9 mouse cellular contexts compared by ENCODE assay signal in genomic region chr12:55598537-55598886, GRCm38 (mm10). TPM values are rescaled to one million over a fixed set of nuclear protein-coding genes. Genes with fewer than 3 reads are reported as not detected.
DNase-seq lines count a peak whose midpoint lies in the region; ATAC-seq and TF ChIP-seq lines count a peak whose summit lies in the region.
"Had no signal": no experiment of that assay in that cellular context is flagged by ENCODE, and none has a peak within 500 bp of the region (broad histone marks: within the 10 kb centered on the region; RNA-seq: fewer than 3 reads in every experiment).

No protein-coding gene starts in this region.

- H3K4me1 ChIP-seq in heart, postnatal 0 days (ENCODE audit: control insufficient read depth, insufficient read depth): peaks cover 14% of the 10 kb centered on the region
- H3K4me1 ChIP-seq in embryonic facial prominence, embryonic 12.5 days: peaks cover 19% of the 10 kb centered on the region
- peaks cover 5% of the 10 kb centered on the region; the same call in 1 of the 2 replicates for H3K4me1 ChIP-seq in hindbrain, postnatal 0 days (ENCODE audit: insufficient read depth, low read length)
- peaks cover 27% of the 10 kb centered on the region for H3K4me1 ChIP-seq in midbrain, embryonic 15.5 days

- intact Hi-C loops in heart, postnatal 36 days (cut with DNase I): no loop called here

- no peak overlapping the region for H3K27ac ChIP-seq in heart, postnatal 0 days (ENCODE audit: low read depth)
- no peak overlapping the region for H3K27ac ChIP-seq in embryonic facial prominence, embryonic 12.5 days
- H3K27ac ChIP-seq in hindbrain, postnatal 0 days: no peak overlapping the region
- H3K27ac ChIP-seq in midbrain, embryonic 15.5 days: no peak overlapping the region

- TF ChIP-seq CTCF in heart, postnatal 0 days (IDR thresholded peaks at IDR 0.05; ENCODE audit: low read depth): no peak
- no peak for TF ChIP-seq CTCF in hindbrain, postnatal 0 days (IDR thresholded peaks at IDR 0.05; ENCODE audit: low read depth)

- H3K4me2 ChIP-seq in heart, postnatal 0 days (ENCODE audit: low read depth, low read length): peak overlapping the region; percentile 64; the same call in 1 of the 2 replicates
- peak overlapping the region; percentile 83 for H3K4me2 ChIP-seq in embryonic facial prominence, embryonic 12.5 days (replicated peaks)
- H3K4me2 ChIP-seq in hindbrain, postnatal 0 days (ENCODE audit: low read depth, low read length): peak overlapping the region; percentile 78
- H3K4me2 ChIP-seq in midbrain, embryonic 15.5 days: peak overlapping the region; percentile 96

- DNase-seq in heart, postnatal 0 days (ENCODE audit: low spot score): no peak
- no peak for DNase-seq in heart, postnatal 36 days
- no peak for DNase-seq in hindbrain, postnatal 0 days (ENCODE audit: low spot score)
- DNase-seq in spleen, postnatal 4 days (ENCODE audit: low spot score in 2 of 2): no peak

- WGBS in heart, postnatal 0 days: 5% methylated on average over 7 of the region's 7 CpGs
- 7% methylated on average over 7 of the region's 7 CpGs for WGBS in embryonic facial prominence, embryonic 12.5 days
- 8% methylated on average over 7 of the region's 7 CpGs for WGBS in hindbrain, postnatal 0 days
- WGBS in midbrain, embryonic 15.5 days: 4% methylated on average over 7 of the region's 7 CpGs

- peak overlapping the region; percentile 48 for H3K4me3 ChIP-seq in heart, postnatal 0 days (ENCODE audit: low read depth, low read length)
- peak overlapping the region; percentile 44 for H3K4me3 ChIP-seq in embryonic facial prominence, embryonic 12.5 days
- peak overlapping the region; percentile 51 for H3K4me3 ChIP-seq in hindbrain, postnatal 0 days (ENCODE audit: low read length)
- H3K4me3 ChIP-seq in midbrain, embryonic 15.5 days: peak overlapping the region; percentile 46

- ATAC-seq in heart, postnatal 0 days (ENCODE audit: insufficient read depth, low read depth): no peak
- no peak for ATAC-seq in embryonic facial prominence, embryonic 12.5 days (ENCODE audit: insufficient number of reproducible peaks, insufficient read depth, low FRiP score, low TSS enrichment)
- no peak for ATAC-seq in hindbrain, postnatal 0 days
- no peak; the same call in 1 of the 2 replicates for ATAC-seq in midbrain, embryonic 15.5 days (replicated peaks)
- no peak for ATAC-seq in granulocyte monocyte progenitor cell, adult 5-6 weeks (replicated peaks; ENCODE audit: poor library complexity, severe bottlenecking)
- no peak for ATAC-seq in CD4-positive, CD25-positive, alpha-beta regulatory T cell, adult 4 months

- no peak overlapping the region for H3K9ac ChIP-seq in heart, postnatal 0 days (replicated peaks; ENCODE audit: low read depth, low read length)
- H3K9ac ChIP-seq in embryonic facial prominence, embryonic 12.5 days: no peak overlapping the region
- no peak overlapping the region for H3K9ac ChIP-seq in hindbrain, postnatal 0 days (replicated peaks; ENCODE audit: low read length)
- no peak overlapping the region for H3K9ac ChIP-seq in midbrain, embryonic 15.5 days

- no peaks in the 10 kb centered on the region for H3K9me3 ChIP-seq in heart, postnatal 0 days (replicated peaks; ENCODE audit: control insufficient read depth, low read length)
- H3K9me3 ChIP-seq in embryonic facial prominence, embryonic 12.5 days: no peaks in the 10 kb centered on the region
- H3K9me3 ChIP-seq in hindbrain, postnatal 0 days (ENCODE audit: low read length): no peaks in the 10 kb centered on the region
- no peaks in the 10 kb centered on the region for H3K9me3 ChIP-seq in midbrain, embryonic 15.5 days

- H3K36me3 ChIP-seq in heart, postnatal 0 days (replicated peaks; ENCODE audit: control insufficient read depth, insufficient read depth, low read length): peaks cover 3% of the 10 kb centered on the region; the same call in 1 of the 2 replicates
- H3K36me3 ChIP-seq in embryonic facial prominence, embryonic 12.5 days: no peaks in the 10 kb centered on the region
- H3K36me3 ChIP-seq in hindbrain, postnatal 0 days (ENCODE audit: insufficient read depth, low read length): no peaks in the 10 kb centered on the region
- H3K36me3 ChIP-seq in midbrain, embryonic 15.5 days (replicated peaks): no peaks in the 10 kb centered on the region

- no peak for TF ChIP-seq EP300 in heart, postnatal 0 days (IDR thresholded peaks at IDR 0.05; ENCODE audit: low read depth)

- peaks cover 46% of the 10 kb centered on the region for H3K27me3 ChIP-seq in heart, postnatal 0 days (ENCODE audit: control insufficient read depth, insufficient read depth, low read length)
- peaks cover 57% of the 10 kb centered on the region for H3K27me3 ChIP-seq in embryonic facial prominence, embryonic 12.5 days
- H3K27me3 ChIP-seq in hindbrain, postnatal 0 days (ENCODE audit: insufficient read depth, low read length): peaks cover 4% of the 10 kb centered on the region
- peaks cover 53% of the 10 kb centered on the region for H3K27me3 ChIP-seq in midbrain, embryonic 15.5 days (replicated peaks)

RNA-seq across cellular contexts. Expression of gene Insm2, which starts 0.7 kb away (rescaled TPM):
- total RNA-seq in heart, postnatal 0 days (2014; rRNA removed; ENCODE audit: low replicate concordance): not detected in 2 replicates
- not detected in 2 replicates for polyA plus RNA-seq in heart, postnatal 0 days (2015; fragmentation: Nextera tagmentation; extraction: Ambion mirVana)
- total RNA-seq in heart, postnatal 36 days (2021): not detected
- 0.93 and 1.1 TPM in 2 replicates for polyA plus RNA-seq in embryonic facial prominence, embryonic 12.5 days (2016; fragmentation: Nextera tagmentation; extraction: Ambion mirVana)
- 3.9 and 8.3 TPM in 2 replicates for total RNA-seq in hindbrain, postnatal 0 days (2014; rRNA removed)
- polyA plus RNA-seq in hindbrain, postnatal 0 days (2015; fragmentation: Nextera tagmentation; extraction: Ambion mirVana): 2.5 and 2.7 TPM in 2 replicates
- 1.1 and 1.2 TPM in 2 replicates for polyA plus RNA-seq in midbrain, embryonic 15.5 days (2015; fragmentation: Nextera tagmentation; extraction: Ambion mirVana)
- total RNA-seq in granulocyte monocyte progenitor cell, adult 5-6 weeks (2014; fragmentation: Nextera tagmentation): not detected in 2 replicates
- not detected in 2 replicates for total RNA-seq in granulocyte monocyte progenitor cell, adult 5-6 weeks (2017)
- polyA plus RNA-seq in CD4-positive, CD25-positive, alpha-beta regulatory T cell, adult 4 months (2017; shearing (Covaris generic)): under 1 TPM in 1 of 2 experiments, not detected in 1; 0.20 TPM

RNA-seq across cellular contexts. Expression of gene Aldoart2, which starts 33.5 kb away (rescaled TPM):
- total RNA-seq in heart, postnatal 0 days (2014; rRNA removed; ENCODE audit: low replicate concordance): not detected in 2 replicates
- polyA plus RNA-seq in heart, postnatal 0 days (2015; fragmentation: Nextera tagmentation; extraction: Ambion mirVana): not detected in 2 replicates
- total RNA-seq in heart, postnatal 36 days (2021): not detected
- not detected in 2 replicates for polyA plus RNA-seq in embryonic facial prominence, embryonic 12.5 days (2016; fragmentation: Nextera tagmentation; extraction: Ambion mirVana)
- total RNA-seq in hindbrain, postnatal 0 days (2014; rRNA removed): 0.10 TPM in 1 of 2 replicates, not detected in the other
- polyA plus RNA-seq in hindbrain, postnatal 0 days (2015; fragmentation: Nextera tagmentation; extraction: Ambion mirVana): 0.16 and 0.20 TPM in 2 replicates
- polyA plus RNA-seq in midbrain, embryonic 15.5 days (2015; fragmentation: Nextera tagmentation; extraction: Ambion mirVana): not detected in 2 replicates
- total RNA-seq in granulocyte monocyte progenitor cell, adult 5-6 weeks (2014; fragmentation: Nextera tagmentation): not detected in 2 replicates
- total RNA-seq in granulocyte monocyte progenitor cell, adult 5-6 weeks (2017): not detected in 2 replicates
- under 1 TPM in 1 of 2 experiments, not detected in 1; 0.26 TPM for polyA plus RNA-seq in CD4-positive, CD25-positive, alpha-beta regulatory T cell, adult 4 months (2017; shearing (Covaris generic))
- total RNA-seq: adrenal gland, postnatal 25 days had no signal
